ENCODE assay signal across 10 mouse cellular contexts in genomic region chr13:101753639-101754038, GRCm38 (mm10). TPM values are rescaled to one million over a fixed set of nuclear protein-coding genes. Genes with fewer than 3 reads are reported as not detected.
DNase-seq lines count a peak whose midpoint lies in the region; ATAC-seq and TF ChIP-seq lines count a peak whose summit lies in the region.
"Had no signal": no experiment of that assay in that cellular context is flagged by ENCODE, and none has a peak within 500 bp of the region (broad histone marks: within the 10 kb centered on the region; RNA-seq: fewer than 3 reads in every experiment).

No protein-coding gene starts in this region.

- peak; percentile 64 for DNase-seq in adrenal gland, adult 2 months
- DNase-seq in adrenal gland, adult 18-20 months (ENCODE audit: low spot score in 2 of 2) = no peak
- DNase-seq in liver, embryonic 11.5 days (ENCODE audit: low spot score) = no peak
- no peak for DNase-seq in liver
- DNase-seq in liver, postnatal 0 days = no peak
- no peak for DNase-seq in cerebellum, adult 11-12 months
- DNase-seq in cerebellum, adult 9-11 months = no peak

- WGBS in liver, embryonic 11.5 days = 69% methylated on average over 6 of the region's 6 CpGs
- WGBS in liver, postnatal 0 days (ENCODE audit: insufficient replicate concordance) = 62% methylated on average over 6 of the region's 6 CpGs
- 67% methylated on average over 6 of the region's 6 CpGs for WGBS in stomach, embryonic 15.5 days

- H3K4me3 ChIP-seq in liver, embryonic 11.5 days (ENCODE audit: low read depth, low read length) = no peak overlapping the region
- H3K4me3 ChIP-seq in liver, postnatal 0 days (ENCODE audit: low read depth, low read length) = no peak overlapping the region
- no peak overlapping the region for H3K4me3 ChIP-seq in stomach, embryonic 15.5 days (replicated peaks)
- H3K4me3 ChIP-seq: embryonic facial prominence, embryonic 12.5 days; limb, embryonic 13.5 days had no signal

- TF ChIP-seq EP300 in liver, postnatal 0 days (IDR thresholded peaks at IDR 0.05; ENCODE audit: low read depth) = no peak

- no peak overlapping the region for H3K27ac ChIP-seq in liver, embryonic 11.5 days (ENCODE audit: low read depth, low read length)
- H3K27ac ChIP-seq in liver, postnatal 0 days (ENCODE audit: low read depth) = no peak overlapping the region
- H3K27ac ChIP-seq in stomach, embryonic 15.5 days = peak overlapping the region; percentile 75
- H3K27ac ChIP-seq: embryonic facial prominence, embryonic 12.5 days; limb, embryonic 13.5 days had no signal

- no peak overlapping the region for H3K4me2 ChIP-seq in liver, embryonic 11.5 days
- no peak overlapping the region for H3K4me2 ChIP-seq in liver, postnatal 0 days (ENCODE audit: low read depth, low read length)
- no peak overlapping the region for H3K4me2 ChIP-seq in stomach, embryonic 15.5 days
- H3K4me2 ChIP-seq: embryonic facial prominence, embryonic 12.5 days; limb, embryonic 13.5 days had no signal

- no peaks in the 10 kb centered on the region for H3K27me3 ChIP-seq in liver, embryonic 11.5 days (replicated peaks; ENCODE audit: control insufficient read depth, insufficient read depth, low read length)
- H3K27me3 ChIP-seq in liver, postnatal 0 days (ENCODE audit: insufficient read depth, low read length) = no peaks in the 10 kb centered on the region
- no peaks in the 10 kb centered on the region for H3K27me3 ChIP-seq in stomach, embryonic 15.5 days (replicated peaks)
- H3K27me3 ChIP-seq: embryonic facial prominence, embryonic 12.5 days had no signal

- peak; percentile 77 for ATAC-seq in liver, embryonic 11.5 days (replicated peaks; ENCODE audit: low FRiP score)
- peak; percentile 73 for ATAC-seq in liver, postnatal 0 days
- peak; percentile 96 for ATAC-seq in stomach, embryonic 15.5 days (ENCODE audit: insufficient read depth, low FRiP score, low read depth)

- no peak for TF ChIP-seq CTCF in liver, postnatal 0 days (IDR thresholded peaks at IDR 0.05; ENCODE audit: low read depth)

- peaks cover 11% of the 10 kb centered on the region for H3K4me1 ChIP-seq in liver, embryonic 11.5 days (replicated peaks; ENCODE audit: control insufficient read depth, insufficient read depth, low read length)
- peaks cover 28% of the 10 kb centered on the region for H3K4me1 ChIP-seq in liver, postnatal 0 days (ENCODE audit: insufficient read depth)
- peaks cover 44% of the 10 kb centered on the region for H3K4me1 ChIP-seq in stomach, embryonic 15.5 days

- no peak overlapping the region for H3K9ac ChIP-seq in liver, embryonic 11.5 days (ENCODE audit: low read depth, low read length)
- H3K9ac ChIP-seq in liver, postnatal 0 days (replicated peaks) = no peak overlapping the region
- H3K9ac ChIP-seq in stomach, embryonic 15.5 days = no peak overlapping the region
- H3K9ac ChIP-seq: embryonic facial prominence, embryonic 12.5 days; limb, embryonic 13.5 days had no signal

- no peaks in the 10 kb centered on the region for H3K9me3 ChIP-seq in liver, embryonic 11.5 days (ENCODE audit: control insufficient read depth, low read length)
- H3K9me3 ChIP-seq in liver, postnatal 0 days (ENCODE audit: low read length) = no peaks in the 10 kb centered on the region
- H3K9me3 ChIP-seq in stomach, embryonic 15.5 days = no peaks in the 10 kb centered on the region
- H3K9me3 ChIP-seq: embryonic facial prominence, embryonic 12.5 days; limb, embryonic 13.5 days had no signal

- H3K36me3 ChIP-seq in liver, embryonic 11.5 days (ENCODE audit: control insufficient read depth, insufficient read depth, low read length) = peaks cover 5% of the 10 kb centered on the region
- H3K36me3 ChIP-seq in liver, postnatal 0 days (replicated peaks; ENCODE audit: insufficient read depth, low read length) = peaks cover 32% of the 10 kb centered on the region
- H3K36me3 ChIP-seq in stomach, embryonic 15.5 days = peaks cover 21% of the 10 kb centered on the region

RNA-seq across cellular contexts. Expression of gene Pik3r1, which starts 14.4 kb away (rescaled TPM):
- 100 to 1,000 TPM in 1 of 2 experiments, 10 to 100 TPM in 1; 71.0 to 125 TPM for total RNA-seq in adrenal gland, adult 2 months (2021)
- polyA plus RNA-seq in adrenal gland, adult 2 months (2012; rRNA removed) = 12.0 and 13.4 TPM in 2 replicates
- total RNA-seq in adrenal gland, adult 18-20 months (2021) = 10 to 100 TPM; 58.8 to 93.1 TPM
- polyA plus RNA-seq in liver, embryonic 11.5 days (2014; fragmentation: Nextera tagmentation; extraction: Ambion mirVana) = 18.7 and 21.5 TPM in 2 replicates
- 18.0 and 18.5 TPM in 2 replicates for polyA plus RNA-seq in liver, postnatal 0 days (2015; fragmentation: Nextera tagmentation; extraction: Ambion mirVana)
- 49.6 and 55.0 TPM in 2 replicates for polyA plus RNA-seq in stomach, embryonic 15.5 days (2015; fragmentation: Nextera tagmentation; extraction: Ambion mirVana)
